Mouse (Mus musculus) kidney, postnatal 10 days (tissue): ENCODE results near the gene Krtap7-1.

Experiments
- DNase-seq: peaks from one replicate; pipeline ENCODE4 v3.0.0; 2021; ENCODE audit warnings: mixed read lengths

Gene Krtap7-1

DNA sequence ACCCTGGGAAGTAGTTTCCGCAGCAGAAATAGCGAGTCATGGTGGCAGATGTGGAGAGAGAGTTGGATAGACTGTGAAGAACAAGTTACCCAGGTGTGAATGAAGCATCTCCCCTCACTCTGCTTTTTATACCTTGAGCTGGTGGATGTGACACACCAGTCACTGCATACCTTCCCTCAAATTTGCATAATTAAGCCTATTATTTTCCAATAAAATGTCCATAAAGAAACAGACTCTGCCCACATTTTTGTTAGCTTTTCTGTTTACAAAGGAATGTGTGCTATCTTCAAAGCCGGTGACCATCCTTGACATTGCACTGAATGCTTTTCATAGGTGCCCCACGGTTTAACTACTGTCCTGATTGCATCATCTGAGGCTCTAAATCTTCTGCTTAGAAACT lies at the start of gene Krtap7-1:
TSS of gene Krtap7-1 (minus strand) at position 101 of the 400 bp plus-strand sequence.
- no peak for DNase-seq

DNA sequence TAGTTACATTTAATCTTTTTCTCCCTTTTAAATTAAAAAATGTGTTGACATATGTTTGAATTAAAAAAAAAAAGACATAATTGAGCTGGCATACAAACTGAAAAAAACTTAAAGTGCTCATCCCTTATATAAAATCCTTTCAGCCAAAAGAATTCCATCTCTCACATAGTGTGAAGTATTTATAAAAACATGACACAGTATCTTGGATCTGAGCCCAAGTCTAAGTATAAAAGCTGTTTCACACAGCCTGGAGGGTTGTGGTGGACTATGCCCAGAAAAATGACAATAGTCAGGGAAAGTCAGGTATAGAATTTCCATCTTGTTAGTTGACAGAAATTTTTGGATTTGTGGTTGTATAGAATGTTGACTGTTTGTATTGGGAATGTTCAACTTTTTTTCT lies 42.2 kb upstream of the Krtap7-1 start:
- DNase-seq = no peak

DNA sequence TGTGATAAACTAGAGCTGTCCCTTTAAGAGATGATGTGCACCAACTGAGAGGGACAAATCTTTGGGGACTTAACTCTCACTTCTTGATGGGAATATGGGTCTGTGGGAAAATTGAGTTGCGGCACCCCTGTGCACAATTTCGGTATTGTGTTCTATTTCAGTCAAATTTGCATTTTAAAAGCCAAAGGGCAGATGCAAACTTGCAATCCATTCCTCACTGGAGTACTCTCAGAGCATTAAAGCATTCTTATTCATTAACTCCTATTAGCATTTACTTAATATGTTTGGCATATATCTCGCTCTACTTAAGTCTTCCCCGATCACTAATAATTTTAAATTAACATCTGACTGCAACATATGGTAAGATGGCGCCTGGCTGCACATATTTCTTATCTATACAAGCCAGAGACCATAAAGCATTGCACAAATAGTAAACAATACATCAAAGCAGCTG lies 29.9 kb upstream of the Krtap7-1 start:
- DNase-seq = no peak

DNA sequence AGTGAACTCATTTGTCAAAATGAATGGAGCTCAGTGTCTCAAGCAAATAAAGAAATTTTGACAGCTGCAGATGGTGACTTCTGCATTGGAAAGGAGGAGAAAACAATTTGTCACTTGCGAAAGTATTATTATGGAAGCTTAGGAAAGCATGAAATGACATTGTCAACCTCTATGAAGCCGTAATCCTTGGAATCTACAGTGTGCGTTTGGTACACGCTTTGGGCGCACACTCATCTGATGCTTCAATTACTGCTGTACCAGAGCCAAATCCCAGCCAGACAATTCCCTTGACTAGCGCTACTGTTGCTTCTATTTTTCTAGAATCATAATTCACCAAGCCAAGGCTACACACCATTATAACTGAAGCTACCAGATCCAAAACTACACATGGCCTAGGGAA lies 29.2 kb upstream of the Krtap7-1 start:
- DNase-seq = no peak

DNA sequence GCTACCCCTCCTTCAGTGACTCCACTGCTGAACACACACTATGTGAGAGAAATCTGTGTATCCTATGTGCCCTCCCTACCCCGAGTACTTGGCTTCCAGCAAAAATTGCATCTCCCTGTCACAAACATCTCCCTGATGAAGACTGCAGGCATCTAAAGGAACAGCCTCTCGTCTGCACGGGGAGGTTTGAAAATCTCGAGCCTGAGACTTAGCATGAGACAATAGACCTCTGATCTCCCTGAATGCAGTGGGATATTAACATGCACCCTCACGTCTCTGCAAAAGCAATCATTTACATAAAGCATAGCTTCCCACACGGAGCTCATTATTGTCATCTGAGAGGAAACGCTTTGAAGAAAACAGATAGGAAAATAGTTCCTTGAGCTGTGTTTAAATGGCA lies 22.4 kb upstream of the Krtap7-1 start:
- no peak for DNase-seq

DNA sequence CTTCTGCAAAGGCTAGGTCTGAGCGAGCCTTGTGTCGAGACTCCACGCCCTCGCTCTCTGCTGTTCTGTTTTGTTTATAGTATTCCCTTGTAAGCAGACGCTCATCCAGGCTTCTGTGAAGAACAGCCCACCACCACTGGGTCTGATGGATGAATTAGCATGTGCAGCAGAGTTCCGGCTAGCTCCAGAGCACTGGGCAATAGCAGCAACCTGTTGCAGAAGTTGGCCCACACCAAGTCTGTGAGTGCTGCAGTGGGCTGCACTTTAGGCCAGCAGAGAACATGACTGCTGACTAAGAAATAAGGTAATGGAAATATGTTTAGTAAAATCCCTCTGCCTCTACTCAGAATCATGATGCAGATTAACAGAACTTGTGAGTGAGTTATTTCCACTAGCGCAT lies 21.7 kb upstream of the Krtap7-1 start:
- DNase-seq = no peak

DNA sequence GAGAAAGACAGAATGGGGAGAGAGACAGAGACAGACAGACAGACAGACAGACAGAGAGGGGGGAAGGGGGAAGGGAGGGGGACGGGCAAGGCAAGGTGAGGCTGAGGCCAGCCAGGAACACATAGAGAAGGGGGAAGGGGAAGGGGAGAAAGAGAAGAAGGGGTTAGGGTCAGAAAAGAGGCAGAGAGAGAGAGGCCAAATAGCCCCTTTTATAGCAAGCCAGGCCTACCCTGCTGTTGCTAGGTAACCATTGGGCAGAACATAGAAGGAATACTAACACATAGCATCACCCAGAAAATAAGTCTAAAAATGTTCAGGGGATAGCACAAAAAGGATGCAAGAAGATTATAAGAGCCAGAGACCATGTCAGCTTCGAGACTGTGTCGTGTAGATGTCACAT lies 20.3 kb upstream of the Krtap7-1 start:
- DNase-seq = no peak

DNA sequence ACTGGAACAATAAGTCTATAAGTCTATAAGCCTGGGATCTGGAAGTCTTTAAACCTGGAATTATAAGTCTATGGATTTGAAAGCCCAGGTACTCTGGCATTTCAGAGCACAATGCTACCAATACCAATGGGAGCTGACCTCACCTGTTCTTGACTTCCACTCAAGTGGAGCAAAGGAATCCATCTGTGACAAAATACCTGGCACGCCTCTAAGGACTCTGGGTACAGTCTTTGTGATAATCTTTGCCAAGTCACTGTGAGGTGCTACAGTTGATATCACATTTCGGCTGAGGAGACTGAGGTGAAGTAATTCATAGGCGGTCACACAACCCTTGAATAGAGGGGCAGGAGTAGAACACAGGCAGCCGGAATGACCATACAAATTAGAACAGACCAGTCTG lies 12.9 kb upstream of the Krtap7-1 start:
- DNase-seq = no peak

DNA sequence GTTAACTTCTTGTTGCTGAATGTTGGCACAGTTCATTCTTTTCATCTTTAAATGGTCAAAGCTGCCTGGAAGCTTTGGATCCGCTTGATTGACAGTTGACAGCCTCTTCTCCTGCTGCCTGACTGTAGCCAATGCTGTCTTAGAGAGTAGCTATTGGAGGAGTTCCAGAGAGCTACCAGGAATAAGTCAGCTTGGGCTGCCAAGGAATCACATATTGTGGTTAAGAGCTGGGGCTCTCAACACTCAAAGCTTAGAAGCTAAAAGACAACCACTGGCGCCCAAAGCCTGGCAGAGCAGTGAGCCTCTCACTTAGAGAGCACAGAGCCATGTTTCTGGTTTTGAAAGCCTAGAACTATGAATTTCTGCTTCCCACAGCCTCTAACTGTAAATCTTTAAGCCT lies 12.4 kb upstream of the Krtap7-1 start:
- DNase-seq = no peak

DNA sequence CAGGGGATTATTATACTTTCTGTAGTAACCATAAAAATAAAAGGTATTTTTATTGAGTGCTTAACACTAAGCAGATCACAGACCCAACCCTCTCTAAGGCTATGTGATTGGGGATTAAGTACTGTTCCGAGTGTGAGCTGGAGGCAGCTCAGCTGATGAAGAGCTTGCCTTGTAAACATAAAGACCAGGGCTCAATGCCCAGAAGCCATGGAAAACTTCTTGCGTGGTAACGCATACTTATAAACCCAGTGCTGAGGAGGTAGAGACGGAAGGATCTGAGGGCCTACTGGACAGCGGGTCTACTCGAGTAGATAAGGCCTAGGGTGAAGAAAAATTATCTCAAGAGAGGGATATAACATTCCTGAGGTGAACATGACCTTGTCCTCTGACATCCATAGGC lies 12.0 kb upstream of the Krtap7-1 start:
- DNase-seq = no peak

DNA sequence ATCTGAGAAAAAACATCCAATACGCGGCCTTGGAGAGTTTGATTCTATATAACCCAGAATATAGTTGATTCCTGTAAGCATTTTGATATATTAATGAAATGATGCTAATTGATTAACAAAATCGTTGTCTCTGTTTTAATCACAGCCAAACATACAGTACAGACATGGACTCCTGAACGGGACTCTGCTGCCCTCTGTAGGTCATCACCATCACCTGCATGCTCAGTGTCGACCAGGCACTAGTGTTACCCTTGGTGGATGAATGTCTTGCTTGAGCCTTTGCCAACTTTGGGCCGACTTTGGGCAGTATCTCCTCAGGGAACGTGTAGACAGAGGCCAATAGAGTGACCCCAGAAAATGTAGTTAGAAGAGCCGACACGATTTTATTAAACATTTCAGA lies 9.5 kb upstream of the Krtap7-1 start:
- peak; percentile 58 for DNase-seq

DNA sequence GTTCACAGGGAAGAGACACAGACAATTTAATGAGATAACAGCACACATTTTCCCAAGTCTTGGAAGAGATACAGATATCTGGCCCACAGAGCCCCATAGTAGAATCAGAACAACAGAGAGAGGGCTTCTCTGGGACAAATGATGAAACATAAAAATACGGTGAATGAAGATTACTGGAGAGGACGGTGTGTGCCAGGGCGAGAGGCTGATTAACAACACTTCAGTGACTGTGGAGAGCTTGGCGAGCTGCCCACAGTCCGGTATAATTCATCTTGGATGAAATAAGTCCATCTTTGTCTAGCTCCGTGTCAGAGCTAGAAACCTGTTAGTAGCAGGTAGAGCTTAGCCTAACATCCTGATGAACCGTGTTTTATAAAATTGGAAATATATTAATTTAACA lies 5.3 kb upstream of the Krtap7-1 start:
- no peak for DNase-seq

DNA sequence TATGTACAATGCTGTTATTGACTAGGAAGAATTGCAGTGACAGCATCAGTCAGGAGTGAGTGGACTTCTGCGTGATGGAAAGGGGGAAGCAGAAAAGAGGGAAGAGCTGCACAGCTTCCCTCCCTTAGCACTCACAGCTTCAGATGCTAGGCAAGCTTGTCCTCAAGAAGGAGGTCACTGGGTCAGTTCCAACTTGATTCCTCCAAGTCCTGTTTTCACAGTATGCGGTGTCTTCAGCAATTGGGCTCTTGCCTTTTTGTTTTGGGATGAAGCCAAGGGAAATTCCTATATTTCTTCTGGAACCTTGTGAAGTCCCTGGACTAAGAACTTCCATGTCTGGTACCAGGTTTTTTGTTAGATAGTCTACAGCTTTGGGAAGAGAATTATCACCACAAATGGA lies 4.6 kb downstream of the Krtap7-1 start:
- DNase-seq = no peak

DNA sequence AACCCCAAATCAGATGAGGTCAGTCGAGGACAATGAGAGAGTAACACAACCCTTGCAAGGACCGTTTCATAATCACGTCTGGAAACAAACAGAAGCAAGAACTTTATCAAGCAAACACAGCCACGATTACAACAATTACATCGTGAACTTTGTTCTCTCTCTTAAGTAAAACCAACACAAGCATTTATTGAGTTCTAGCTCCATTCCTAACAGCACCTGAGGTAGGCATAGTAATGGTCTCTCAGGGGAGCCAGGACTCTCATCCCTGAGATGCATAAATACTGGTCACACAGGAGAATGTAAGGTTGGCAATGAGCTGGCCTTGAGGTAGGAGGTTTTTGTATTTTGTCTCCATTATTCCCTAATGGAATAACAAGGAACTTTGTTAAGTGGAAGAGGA lies 6.3 kb downstream of the Krtap7-1 start:
- no peak for DNase-seq

DNA sequence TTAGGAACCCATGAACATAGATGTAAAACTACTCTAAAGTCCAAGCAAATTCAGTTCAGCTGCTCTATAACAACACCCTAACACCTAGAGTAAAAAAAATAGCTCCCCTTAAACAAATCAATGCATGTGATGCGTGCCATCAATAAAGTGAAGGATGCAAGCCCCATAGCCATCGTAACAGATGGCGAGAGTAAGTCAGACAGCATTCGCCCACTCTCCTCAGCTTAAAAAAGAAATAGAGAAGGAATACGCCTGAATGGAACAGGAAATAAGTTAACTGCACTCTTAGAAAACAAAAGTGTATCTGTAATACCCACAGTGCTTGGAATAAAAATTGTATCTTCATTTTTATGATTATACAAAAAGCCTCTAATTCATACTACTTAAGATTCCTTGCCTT lies 11.1 kb downstream of the Krtap7-1 start:
- no peak for DNase-seq

DNA sequence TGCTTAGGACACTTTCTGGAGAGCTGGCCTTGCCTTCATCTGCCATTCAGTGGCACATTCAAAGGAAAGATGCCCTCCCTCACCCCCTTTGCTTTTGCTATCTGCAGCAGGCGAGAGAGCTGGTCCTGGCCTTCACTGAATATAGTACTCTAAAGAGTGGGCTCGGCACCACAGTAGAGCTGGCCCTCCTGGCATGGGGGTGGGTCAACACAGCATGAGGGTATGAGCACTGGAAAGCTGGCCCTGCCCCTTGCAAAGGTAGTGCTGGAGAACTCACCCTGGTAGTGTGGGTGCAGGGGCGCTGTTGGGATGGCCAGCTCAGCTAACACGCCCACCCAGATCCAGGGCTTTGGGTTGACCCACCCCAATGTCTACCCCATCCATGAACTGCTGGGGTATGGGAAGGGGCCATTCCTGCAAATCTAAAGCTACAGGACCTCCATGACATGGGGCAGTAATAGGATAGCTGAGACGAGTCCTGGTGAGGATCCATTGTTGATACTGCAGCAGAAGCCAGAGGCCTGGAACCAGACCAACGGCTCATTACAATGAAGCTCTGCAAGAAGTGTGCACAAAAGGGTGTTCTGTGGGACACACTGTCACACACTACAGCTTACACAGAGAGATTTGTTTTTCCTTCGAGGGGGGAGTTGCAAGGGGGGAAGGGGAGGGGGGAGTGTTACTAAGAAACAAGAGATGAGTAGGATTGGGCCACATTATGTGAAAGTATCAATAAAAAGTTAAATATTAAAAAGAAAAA lies 12.5 kb downstream of the Krtap7-1 start:
- no peak for DNase-seq

DNA sequence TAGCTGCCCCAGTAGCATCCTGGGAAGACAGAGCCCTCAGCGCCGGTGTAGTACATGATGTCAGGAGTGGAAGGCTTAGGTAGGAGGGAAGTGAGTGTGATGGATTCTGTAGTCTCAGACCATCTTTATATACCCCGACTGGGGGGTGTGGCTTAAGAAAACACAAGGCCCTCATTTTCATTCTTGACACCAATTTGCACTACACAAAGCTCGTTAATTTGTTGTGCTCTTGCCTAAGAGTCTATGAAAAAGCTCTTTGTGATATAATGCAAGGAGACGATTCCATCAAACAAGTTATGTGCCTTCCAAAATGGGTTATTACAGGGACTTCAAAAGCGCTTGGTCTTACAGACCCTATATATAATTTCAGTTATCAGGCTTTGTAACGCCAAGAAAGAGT lies 20.3 kb downstream of the Krtap7-1 start, which contains the start of gene Krtap8-1:
TSS of gene Krtap8-1 (minus strand) at position 101 of the 400 bp plus-strand sequence.
- no peak for DNase-seq

DNA sequence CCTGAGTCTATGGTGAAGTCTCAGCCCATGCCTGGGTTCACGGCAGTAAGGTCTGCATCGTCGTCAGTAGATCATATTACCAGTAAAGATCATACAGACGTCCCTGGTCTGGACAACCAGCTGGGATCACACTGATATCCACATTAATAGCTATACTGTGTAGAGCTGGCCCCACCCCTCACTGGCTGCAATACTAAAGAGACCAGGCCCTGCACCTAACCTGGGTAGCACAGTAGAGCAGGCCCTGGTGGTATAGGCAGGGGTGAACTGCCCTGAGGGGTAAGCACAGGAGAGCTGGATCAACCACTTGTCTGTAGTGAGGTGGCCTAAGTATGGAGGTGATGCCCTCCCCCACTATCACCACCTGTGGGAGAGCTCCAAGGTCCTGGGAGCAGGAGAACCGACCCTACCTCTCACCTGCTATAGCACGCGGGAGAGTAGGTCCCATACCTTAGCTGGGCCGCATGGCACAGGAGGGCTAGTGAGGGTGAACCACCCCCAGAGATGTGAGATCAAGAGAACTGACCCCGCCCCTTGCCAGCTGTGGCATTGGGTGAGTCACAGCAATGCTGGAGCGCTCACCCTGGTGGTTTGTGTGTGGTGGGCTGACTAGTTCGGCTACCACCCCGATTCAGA lies 30.3 kb downstream of the Krtap7-1 start:
- no peak for DNase-seq

DNA sequence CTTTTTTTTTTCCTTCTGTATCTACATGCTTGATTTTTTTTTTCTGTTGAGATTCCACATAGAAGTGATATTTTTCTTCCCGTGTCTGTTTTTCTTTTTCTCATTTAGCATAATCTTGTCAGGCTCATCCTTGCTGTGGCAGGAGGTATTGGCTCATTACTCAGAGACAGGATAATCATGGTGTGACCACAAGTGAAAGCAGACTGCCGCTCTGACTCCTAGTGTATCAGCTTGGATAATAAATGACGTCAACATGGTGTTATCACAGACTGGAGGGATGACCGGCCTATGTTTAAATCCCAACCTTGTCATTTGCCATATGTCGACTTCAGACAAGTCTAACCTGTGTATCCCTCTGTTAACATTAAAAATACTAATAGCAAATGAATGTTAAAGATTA lies 46.9 kb downstream of the Krtap7-1 start:
- no peak for DNase-seq
